In the genomic region with DNA sequence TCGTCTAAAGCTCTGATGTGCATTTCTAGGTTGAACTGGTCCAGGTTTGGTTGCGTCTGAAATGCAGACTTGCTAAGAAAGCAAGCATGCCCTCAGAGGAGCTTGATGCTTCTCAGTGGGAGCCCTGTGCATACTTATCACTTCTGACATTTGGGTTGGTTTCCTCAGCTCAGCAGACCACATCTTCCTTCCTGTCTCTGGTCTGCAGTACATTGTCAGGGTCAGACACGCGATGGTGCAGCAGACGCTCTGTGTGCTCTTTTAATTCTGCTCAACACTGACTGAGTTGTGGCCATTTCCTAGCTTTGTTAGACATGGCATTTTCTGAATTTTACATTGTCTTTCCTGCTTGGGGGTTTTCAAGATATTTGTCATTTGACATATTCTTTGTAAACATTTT, we compare ENCODE assay signal across 10 mouse cellular contexts.
DNase-seq lines count a peak whose midpoint lies in the region; ATAC-seq and TF ChIP-seq lines count a peak whose summit lies in the region.
"Had no signal": no experiment of that assay in that cellular context is flagged by ENCODE, and none has a peak within 500 bp of the region (broad histone marks: within the 10 kb centered on the region; RNA-seq: fewer than 3 reads in every experiment).

No protein-coding gene starts in this region.

- peak overlapping the region; percentile 60 for H3K27ac ChIP-seq in liver, embryonic 12.5 days
- H3K27ac ChIP-seq in forebrain, postnatal 0 days (ENCODE audit: low read depth, low read length) = no peak overlapping the region
- no peak overlapping the region for H3K27ac ChIP-seq in forebrain, embryonic 13.5 days
- H3K27ac ChIP-seq: neural tube, embryonic 12.5 days had no signal

- WGBS in liver, embryonic 12.5 days (ENCODE audit: insufficient replicate concordance) = 14% methylated on average over 5 of the region's 5 CpGs
- 84% methylated on average over 5 of the region's 5 CpGs for WGBS in forebrain, postnatal 0 days
- WGBS in forebrain, embryonic 13.5 days = 86% methylated on average over 5 of the region's 5 CpGs

- peak overlapping the region; percentile 8 for H3K4me3 ChIP-seq in erythroblast, embryonic 14.5 days (replicated peaks)
- peak overlapping the region; percentile 20; the same call in 1 of the 2 replicates for H3K4me3 ChIP-seq in liver, embryonic 12.5 days
- H3K4me3 ChIP-seq in forebrain, postnatal 0 days (ENCODE audit: low read depth, low read length) = no peak overlapping the region
- no peak overlapping the region for H3K4me3 ChIP-seq in forebrain, embryonic 13.5 days
- H3K4me3 ChIP-seq: heart, embryonic 12.5 days; neural tube, embryonic 12.5 days had no signal

- no peak for ATAC-seq in erythroblast, adult 5-6 weeks (replicated peaks; ENCODE audit: low FRiP score, poor library complexity, severe bottlenecking)
- peak; percentile 79 for ATAC-seq in CD4-positive, CD25-positive, alpha-beta regulatory T cell, adult 4 months
- ATAC-seq in liver, embryonic 12.5 days = peak; percentile 86
- ATAC-seq in forebrain, postnatal 0 days = no peak
- ATAC-seq in forebrain, embryonic 13.5 days = no peak

- TF ChIP-seq CTCF in forebrain, postnatal 0 days (IDR thresholded peaks at IDR 0.05; ENCODE audit: low read depth) = no peak

- H3K4me2 ChIP-seq in liver, embryonic 12.5 days = peak overlapping the region; percentile 47
- H3K4me2 ChIP-seq in forebrain, postnatal 0 days (ENCODE audit: low read depth) = no peak overlapping the region
- no peak overlapping the region for H3K4me2 ChIP-seq in forebrain, embryonic 13.5 days
- H3K4me2 ChIP-seq: heart, embryonic 12.5 days; neural tube, embryonic 12.5 days had no signal

- no peaks in the 10 kb centered on the region for H3K9me3 ChIP-seq in erythroblast, embryonic 14.5 days (ENCODE audit: control insufficient read depth, low read length)
- no peaks in the 10 kb centered on the region for H3K9me3 ChIP-seq in liver, embryonic 12.5 days (replicated peaks)
- H3K9me3 ChIP-seq in forebrain, postnatal 0 days (ENCODE audit: low read length) = no peaks in the 10 kb centered on the region
- no peaks in the 10 kb centered on the region for H3K9me3 ChIP-seq in forebrain, embryonic 13.5 days (replicated peaks)
- H3K9me3 ChIP-seq: heart, embryonic 12.5 days; neural tube, embryonic 12.5 days had no signal

- H3K36me3 ChIP-seq in erythroblast, embryonic 14.5 days (ENCODE audit: control insufficient read depth) = no peaks in the 10 kb centered on the region
- H3K36me3 ChIP-seq in liver, embryonic 12.5 days = no peaks in the 10 kb centered on the region
- H3K36me3 ChIP-seq in forebrain, postnatal 0 days (ENCODE audit: insufficient read depth) = no peaks in the 10 kb centered on the region
- no peaks in the 10 kb centered on the region for H3K36me3 ChIP-seq in forebrain, embryonic 13.5 days (ENCODE audit: poor library complexity, severe bottlenecking)
- H3K36me3 ChIP-seq: heart, embryonic 12.5 days; neural tube, embryonic 12.5 days had no signal

- peaks cover 11% of the 10 kb centered on the region for H3K4me1 ChIP-seq in erythroblast, embryonic 14.5 days (ENCODE audit: control insufficient read depth)
- peaks cover 19% of the 10 kb centered on the region for H3K4me1 ChIP-seq in liver, embryonic 12.5 days
- H3K4me1 ChIP-seq in forebrain, postnatal 0 days (ENCODE audit: insufficient read depth) = no peaks in the 10 kb centered on the region
- H3K4me1 ChIP-seq in forebrain, embryonic 13.5 days = no peaks in the 10 kb centered on the region
- H3K4me1 ChIP-seq: neural tube, embryonic 12.5 days had no signal

- DNase-seq in skeletal muscle tissue, adult 2 months (ENCODE audit: low read depth, low spot score) = peak; percentile 10
- DNase-seq in cerebellum, postnatal 25 days = no peak
- no peak for DNase-seq in forebrain, postnatal 0 days

- H3K27me3 ChIP-seq in erythroblast, embryonic 14.5 days (ENCODE audit: control insufficient read depth) = no peaks in the 10 kb centered on the region
- no peaks in the 10 kb centered on the region for H3K27me3 ChIP-seq in liver, embryonic 12.5 days (replicated peaks)
- no peaks in the 10 kb centered on the region for H3K27me3 ChIP-seq in forebrain, postnatal 0 days (ENCODE audit: insufficient read depth, low read length)
- H3K27me3 ChIP-seq in forebrain, embryonic 13.5 days = no peaks in the 10 kb centered on the region
- H3K27me3 ChIP-seq: heart, embryonic 12.5 days; neural tube, embryonic 12.5 days had no signal

- no peak overlapping the region for H3K9ac ChIP-seq in liver, embryonic 12.5 days
- no peak overlapping the region for H3K9ac ChIP-seq in forebrain, postnatal 0 days
- no peak overlapping the region for H3K9ac ChIP-seq in forebrain, embryonic 13.5 days
- H3K9ac ChIP-seq: heart, embryonic 12.5 days; neural tube, embryonic 12.5 days had no signal

Comparison
In these comparisons a context has a peak if more than half of its experiments do, and no peak if none do; other contexts are left out.
1. H3K4me3 ChIP-seq: peak in erythroblast, embryonic 14.5 days (single experiment) and liver, embryonic 12.5 days (single experiment); none in forebrain, postnatal 0 days (single experiment) and forebrain, embryonic 13.5 days (single experiment).
2. ATAC-seq: peak in CD4-positive, CD25-positive, alpha-beta regulatory T cell, adult 4 months (single experiment) and liver, embryonic 12.5 days (single experiment); none in erythroblast, adult 5-6 weeks (single experiment), forebrain, postnatal 0 days (single experiment) and forebrain, embryonic 13.5 days (single experiment).